Mouse (Mus musculus) hindbrain, postnatal 0 days (tissue): ENCODE results near the gene Tmem252. TPM values are rescaled to one million over a fixed set of nuclear protein-coding genes. Genes with fewer than 3 reads are reported as not detected.

ENCODE experiments used
- ATAC-seq: fragments of 200-750 bp; cut with Nextera tagmentation; 2 replicates; pipeline ENCODE4 v1.8.0; 2017; ENCODE audit warnings: mild to moderate bottlenecking, moderate TSS enrichment, moderate library complexity
- DNase-seq: peaks from one replicate; pipeline ENCODE4 v3.0.0-alpha.2; 2015; ENCODE audit warnings: low spot score
- H3K27ac ChIP-seq: fragments of 300-500 bp; sonication (generic); 2 replicates; pipeline ENCODE4 v1.5.1; 2014; ENCODE audit warnings: mild to moderate bottlenecking
- H3K27me3 ChIP-seq: fragments of 300-500 bp; sonication (generic); 2 replicates; pipeline ENCODE4 v1.6.1; 2014; ENCODE audit warnings: low read length, mixed read lengths; ENCODE audit not compliant: insufficient read depth
- H3K36me3 ChIP-seq: fragments of 300-500 bp; sonication (generic); 2 replicates; pipeline ENCODE4 v1.6.1; 2014; ENCODE audit warnings: low read length, mixed read lengths; ENCODE audit not compliant: insufficient read depth
- H3K4me1 ChIP-seq: fragments of 300-500 bp; sonication (generic); 2 replicates; pipeline ENCODE4 v1.6.1; 2014; ENCODE audit warnings: antibody characterized with exemption, low read length, mixed read lengths; ENCODE audit not compliant: insufficient read depth
- H3K4me2 ChIP-seq: fragments of 300-500 bp; sonication (generic); 2 replicates; pipeline ENCODE4 v1.6.1; 2014; ENCODE audit warnings: low read depth, mild to moderate bottlenecking, low read length, moderate library complexity, mixed read lengths
- H3K4me3 ChIP-seq: fragments of 300-500 bp; sonication (generic); 2 replicates; pipeline ENCODE4 v1.5.1; 2014; ENCODE audit warnings: low read length
- H3K9ac ChIP-seq: fragments of 300-500 bp; sonication (generic); replicated peaks from 2 replicates; pipeline ENCODE4 v1.6.1; 2014; ENCODE audit warnings: mild to moderate bottlenecking, low read length, moderate library complexity, mixed read lengths
- H3K9me3 ChIP-seq: fragments of 300-500 bp; sonication (generic); 2 replicates; pipeline ENCODE4 v1.6.1; 2016; ENCODE audit warnings: low read length, mixed read lengths
- CTCF ChIP-seq: IDR thresholded peaks from 2 replicates; pipeline ENCODE4 v1.5.1; 2016; ENCODE audit warnings: antibody characterized with exemption, control low read depth, low read depth
- WGBS: fragments of 180-500 bp; shearing (Covaris S2); extraction: QIAGEN DNeasy Blood & Tissue Kit; methylation state at CpG from one replicate; pipeline ENCODE4 v1.1.7; 2014; 5-methylcytosine and 5-hydroxymethylcytosine counted together
- polyA plus RNA-seq: library from polyadenylated mRNA; unstranded; fragments of >200 nt; fragmentation: Nextera tagmentation; extraction: Ambion mirVana; gene quantifications from 2 replicates; pipeline ENCODE4 v1.2.1, GENCODE M21; 2015
- total RNA-seq: library from RNA; depleted of rRNA; stranded (reverse); fragments of >200 nt; gene quantifications from 2 replicates; pipeline ENCODE4 v1.2.3, GENCODE M21; 2014

Tmem252 gene
- total and polyA plus RNA-seq, 2 experiments from 2014 or later: 0.42 to 1.9 TPM

- Histone ChIP-seq H3K4me2 (no peak overlapping the region), H3K27me3 (no peaks in the 10 kb centered on the region), H3K27ac (no peak overlapping the region), H3K9me3 (no peaks in the 10 kb centered on the region), H3K36me3 (no peaks in the 10 kb centered on the region), H3K4me1 (no peaks in the 10 kb centered on the region), H3K4me3 (no peak overlapping the region), H3K9ac (no peak overlapping the region)
- DNase-seq (no peak), ATAC-seq (no peak)
- no peak for TF ChIP-seq CTCF
- 77% methylated on average over 10 of the region's 10 CpGs for whole genome bisulfite sequencing
Measured at GRCm38 (mm10) chr19:24644971-24645370, 28.8 kb upstream of the Tmem252 start.

- Histone ChIP-seq H3K27me3 (no peaks in the 10 kb centered on the region), H3K9me3 (no peaks in the 10 kb centered on the region), H3K4me2 (no peak overlapping the region), H3K4me3 (no peak overlapping the region), H3K27ac (no peak overlapping the region), H3K4me1 (no peaks in the 10 kb centered on the region), H3K9ac (no peak overlapping the region), H3K36me3 (no peaks in the 10 kb centered on the region)
- no peak for ATAC-seq
- no peak for DNase-seq
- no peak for TF ChIP-seq CTCF
- 74% methylated on average over 8 of the region's 8 CpGs for WGBS
Measured at GRCm38 (mm10) chr19:24646162-24646829, 27.5 kb upstream of the Tmem252 start.

- Histone ChIP-seq H3K36me3 (no peaks in the 10 kb centered on the region), H3K9ac (no peak overlapping the region), H3K4me2 (no peak overlapping the region), H3K4me3 (no peak overlapping the region), H3K27ac (no peak overlapping the region), H3K4me1 (no peaks in the 10 kb centered on the region), H3K27me3 (no peaks in the 10 kb centered on the region), H3K9me3 (no peaks in the 10 kb centered on the region)
- 91% methylated on average over 8 of the region's 8 CpGs for WGBS
- TF ChIP-seq CTCF: no peak
- DNase-seq: no peak
- ATAC-seq: no peak
Measured at GRCm38 (mm10) chr19:24648016-24648415, 25.8 kb upstream of the Tmem252 start.

GRCm38 (mm10) chr19:24650428-24650827 is 23.4 kb upstream of the Tmem252 start:
- Histone ChIP-seq H3K27me3 (no peaks in the 10 kb centered on the region), H3K9ac (no peak overlapping the region), H3K4me2 (no peak overlapping the region), H3K27ac (no peak overlapping the region), H3K36me3 (no peaks in the 10 kb centered on the region), H3K4me1 (no peaks in the 10 kb centered on the region), H3K9me3 (no peaks in the 10 kb centered on the region), H3K4me3 (no peak overlapping the region)
- ATAC-seq (no peak), DNase-seq (no peak)
- no peak for TF ChIP-seq CTCF
- WGBS: 66% methylated on average over 8 of the region's 8 CpGs

GRCm38 (mm10) chr19:24651595-24651994 is 22.2 kb upstream of the Tmem252 start:
- no peaks in the 10 kb centered on the region for H3K27me3 ChIP-seq
- no peak overlapping the region for H3K4me2 ChIP-seq
- no peak for DNase-seq
- no peaks in the 10 kb centered on the region for H3K9me3 ChIP-seq
- 39% methylated on average over 2 of the region's 2 CpGs for WGBS
- no peaks in the 10 kb centered on the region for H3K36me3 ChIP-seq
- H3K9ac ChIP-seq: no peak overlapping the region
- no peak overlapping the region for H3K4me3 ChIP-seq
- H3K27ac ChIP-seq: no peak overlapping the region
- TF ChIP-seq CTCF: no peak
- H3K4me1 ChIP-seq: no peaks in the 10 kb centered on the region
- no peak for ATAC-seq

GRCm38 (mm10) chr19:24652342-24653019 is 21.3 kb upstream of the Tmem252 start:
- Histone ChIP-seq H3K27me3 (no peaks in the 10 kb centered on the region), H3K4me3 (no peak overlapping the region), H3K9me3 (no peaks in the 10 kb centered on the region), H3K4me2 (no peak overlapping the region), H3K36me3 (no peaks in the 10 kb centered on the region), H3K9ac (no peak overlapping the region), H3K4me1 (no peaks in the 10 kb centered on the region), H3K27ac (0 out of 2 replicates have a peak overlapping the region, but pooled peaks have one; percentile 37)
- DNase-seq (peak; percentile 28), ATAC-seq (peak; percentile 61; the same call in 1 of the 2 replicates)
- 31% methylated on average over 6 of the region's 6 CpGs for WGBS
- TF ChIP-seq CTCF: no peak

GRCm38 (mm10) chr19:24653230-24653799 is 20.5 kb upstream of the Tmem252 start:
- Histone ChIP-seq H3K9me3 (no peaks in the 10 kb centered on the region), H3K4me2 (no peak overlapping the region), H3K9ac (no peak overlapping the region), H3K27me3 (no peaks in the 10 kb centered on the region), H3K4me1 (no peaks in the 10 kb centered on the region), H3K4me3 (no peak overlapping the region), H3K36me3 (no peaks in the 10 kb centered on the region), H3K27ac (no peak overlapping the region)
- no peak for TF ChIP-seq CTCF
- ATAC-seq (no peak), DNase-seq (no peak)
- 70% methylated on average over 9 of the region's 9 CpGs for whole genome bisulfite sequencing
